Mouse (Mus musculus) stomach, postnatal 0 days (tissue): Measurements from ENCODE around the gene Dync1i2. TPM values are rescaled to one million over a fixed set of nuclear protein-coding genes. Genes with fewer than 3 reads are reported as not detected.

ENCODE experiments used
- ATAC-seq: fragments of 200-750 bp; cut with Nextera tagmentation; 2 replicates; pipeline ENCODE4 v1.8.0; 2017; ENCODE audit not compliant: low FRiP score, low TSS enrichment
- DNase-seq: peaks from one replicate; pipeline ENCODE4 v3.0.0-alpha.2; 2016; ENCODE audit warnings: low spot score
- H3K27ac ChIP-seq: fragments of 300-500 bp; sonication (generic); replicated peaks from 2 replicates; pipeline ENCODE4 v1.5.1; 2014; ENCODE audit warnings: mild to moderate bottlenecking, control low read depth
- H3K27me3 ChIP-seq: fragments of 300-500 bp; sonication (generic); 2 replicates; pipeline ENCODE4 v1.6.1; 2014; ENCODE audit warnings: low read length; ENCODE audit not compliant: control insufficient read depth, insufficient read depth
- H3K36me3 ChIP-seq: fragments of 300-500 bp; sonication (generic); 2 replicates; pipeline ENCODE4 v1.6.1; 2014; ENCODE audit warnings: low read length, mixed read lengths; ENCODE audit not compliant: control insufficient read depth, insufficient read depth
- H3K4me1 ChIP-seq: fragments of 300-500 bp; sonication (generic); replicated peaks from 2 replicates; pipeline ENCODE4 v1.6.1; 2014; ENCODE audit warnings: antibody characterized with exemption; ENCODE audit not compliant: control insufficient read depth, insufficient read depth
- H3K4me2 ChIP-seq: fragments of 300-500 bp; sonication (generic); replicated peaks from 2 replicates; pipeline ENCODE4 v1.6.1; 2014; ENCODE audit warnings: low read depth, mild to moderate bottlenecking, control low read depth, moderate library complexity
- H3K4me3 ChIP-seq: fragments of 300-500 bp; sonication (generic); 2 replicates; pipeline ENCODE4 v1.5.1; 2014; ENCODE audit warnings: low read depth, low read length, control low read depth
- H3K9ac ChIP-seq: fragments of 300-500 bp; sonication (generic); 2 replicates; pipeline ENCODE4 v1.6.1; 2014; ENCODE audit warnings: mild to moderate bottlenecking, low read length, control low read depth, mixed read lengths
- H3K9me3 ChIP-seq: fragments of 300-500 bp; sonication (generic); 2 replicates; pipeline ENCODE4 v1.6.1; 2016; ENCODE audit warnings: low read length; ENCODE audit not compliant: control insufficient read depth
- CTCF ChIP-seq: IDR thresholded peaks from 2 replicates; pipeline ENCODE4 v1.5.1; 2016; ENCODE audit warnings: antibody characterized with exemption, low read depth, mild to moderate bottlenecking, moderate library complexity
- EP300 ChIP-seq: optimal IDR thresholded peaks from 2 replicates; pipeline ENCODE3; 2016; ENCODE audit warnings: antibody characterized with exemption
- WGBS: fragments of 180-500 bp; shearing (Covaris S2); extraction: QIAGEN DNeasy Blood & Tissue Kit; methylation state at CpG from one replicate; pipeline ENCODE4 v1.1.7; 2014; 5-methylcytosine and 5-hydroxymethylcytosine counted together
- polyA plus RNA-seq: library from polyadenylated mRNA; unstranded; fragments of >200 nt; fragmentation: Nextera tagmentation; extraction: Ambion mirVana; gene quantifications from 2 replicates; pipeline ENCODE4 v1.2.1, GENCODE M21; 2015

The Dync1i2 gene
- polyA plus RNA-seq, 1 experiment from 2014 or later: 59.2 TPM

DNA sequence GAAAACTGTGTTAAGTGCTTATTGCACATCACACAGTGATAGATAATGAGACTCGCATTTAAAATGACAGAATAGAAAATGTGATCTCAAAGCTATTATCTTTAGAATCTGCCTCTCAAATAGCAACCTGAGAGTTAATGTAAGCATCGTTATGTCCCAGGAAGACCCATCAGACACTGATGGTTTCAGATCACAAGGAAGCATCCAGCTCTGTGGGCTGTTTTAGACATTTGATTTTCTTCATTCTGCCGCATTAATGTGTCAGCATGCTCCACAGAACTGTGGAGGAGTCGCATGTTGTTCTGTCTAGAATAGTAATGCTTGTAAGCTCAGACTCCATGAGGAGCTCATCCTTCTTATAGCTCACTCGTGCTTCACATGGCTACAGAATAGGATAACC, 34.6 kb downstream of the Dync1i2 start:
- TF ChIP-seq CTCF (no peak), EP300 (no peak)
- ATAC-seq (no peak), DNase-seq (no peak)
- H3K4me2 ChIP-seq: no peak overlapping the region
- no peak overlapping the region for H3K9ac ChIP-seq
- 85% methylated on average over 5 of the region's 5 CpGs for WGBS
- H3K4me3 ChIP-seq: no peak overlapping the region
- 0 out of 2 replicates have a peak, but pooled peaks cover 2% of the 10 kb centered on the region for H3K36me3 ChIP-seq
- H3K27me3 ChIP-seq: no peaks in the 10 kb centered on the region
- H3K4me1 ChIP-seq: no peaks in the 10 kb centered on the region
- no peak overlapping the region for H3K27ac ChIP-seq
- H3K9me3 ChIP-seq: no peaks in the 10 kb centered on the region

DNA sequence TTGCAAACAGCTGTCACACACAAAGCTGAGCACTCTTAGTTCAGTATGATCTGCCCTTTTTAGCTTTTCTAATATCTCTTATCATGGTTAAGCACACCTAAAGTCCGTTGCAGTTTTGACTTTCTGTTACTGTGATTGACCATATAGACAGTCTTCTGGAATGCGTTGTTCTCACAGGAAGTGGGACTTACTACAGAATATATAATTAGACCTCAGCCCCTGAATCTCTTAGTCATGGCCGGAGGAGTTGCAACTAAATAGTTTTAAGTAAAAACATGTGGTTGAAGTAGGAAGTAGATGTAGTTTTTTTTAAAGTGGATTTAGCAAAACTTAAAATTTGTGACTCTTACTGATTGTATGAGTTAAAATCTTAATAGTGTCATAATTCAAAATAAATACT, 36.6 kb downstream of the Dync1i2 start:
- H3K4me3 ChIP-seq: no peak overlapping the region
- H3K4me1 ChIP-seq: no peaks in the 10 kb centered on the region
- TF ChIP-seq CTCF (no peak), EP300 (no peak)
- ATAC-seq (no peak), DNase-seq (no peak)
- 73% methylated on average over 3 of the region's 3 CpGs for WGBS
- no peak overlapping the region for H3K27ac ChIP-seq
- no peaks in the 10 kb centered on the region for H3K9me3 ChIP-seq
- no peaks in the 10 kb centered on the region for H3K27me3 ChIP-seq
- no peak overlapping the region for H3K9ac ChIP-seq
- 0 out of 2 replicates have a peak, but pooled peaks cover 6% of the 10 kb centered on the region for H3K36me3 ChIP-seq
- H3K4me2 ChIP-seq: no peak overlapping the region

- 74% methylated on average over 5 of the region's 5 CpGs for WGBS
- 0 out of 2 replicates have a peak, but pooled peaks cover 6% of the 10 kb centered on the region for H3K36me3 ChIP-seq
- no peak for ATAC-seq
Observed at GRCm38 (mm10) chr2:71250841-71251240, 39.3 kb downstream of the Dync1i2 start.

DNA sequence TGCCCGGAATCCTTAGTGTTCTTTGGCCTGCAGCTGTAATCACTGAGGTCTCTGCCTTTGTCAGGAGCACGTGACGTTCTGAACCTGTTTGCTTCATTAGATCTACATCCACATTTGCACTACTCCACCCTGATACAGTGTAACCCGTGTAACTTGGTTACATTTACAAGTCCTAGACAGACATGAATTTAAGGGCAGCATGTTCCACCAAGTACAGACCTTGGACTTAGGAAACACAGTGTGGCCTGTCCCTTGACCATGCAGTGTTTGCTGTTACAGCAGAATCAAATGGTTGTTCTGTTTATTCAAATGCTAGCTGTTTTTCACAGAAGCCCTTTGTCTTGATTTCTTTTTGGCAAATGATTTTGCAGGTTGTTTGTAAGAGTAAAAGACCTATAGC, 43.3 kb downstream of the Dync1i2 start:
- Histone ChIP-seq H3K4me1 (no peaks in the 10 kb centered on the region), H3K9ac (no peak overlapping the region), H3K4me2 (no peak overlapping the region), H3K9me3 (no peaks in the 10 kb centered on the region), H3K36me3 (peaks cover 19% of the 10 kb centered on the region), H3K27me3 (no peaks in the 10 kb centered on the region), H3K4me3 (no peak overlapping the region), H3K27ac (no peak overlapping the region)
- 71% methylated on average over 4 of the region's 4 CpGs for WGBS
- ATAC-seq (no peak), DNase-seq (no peak)
- TF ChIP-seq EP300: no peak
- no peak for TF ChIP-seq CTCF

More at GRCm38 (mm10) chr2:71250841-71251240, 39.3 kb downstream of the Dync1i2 start:
- no peak overlapping the region for H3K27ac ChIP-seq
- no peak overlapping the region for H3K9ac ChIP-seq
- no peak overlapping the region for H3K4me3 ChIP-seq
- H3K4me2 ChIP-seq: no peak overlapping the region
- TF ChIP-seq CTCF: peak; percentile 71
- no peak for TF ChIP-seq EP300
- H3K9me3 ChIP-seq: no peaks in the 10 kb centered on the region
- no peaks in the 10 kb centered on the region for H3K4me1 ChIP-seq
- no peak for DNase-seq
- no peaks in the 10 kb centered on the region for H3K27me3 ChIP-seq

GRCm38 (mm10) chr2:71256581-71256980, 45.1 kb downstream of the Dync1i2 start:
- no peak overlapping the region for H3K4me3 ChIP-seq
- H3K9me3 ChIP-seq: no peaks in the 10 kb centered on the region
- ATAC-seq: no peak
- H3K4me1 ChIP-seq: no peaks in the 10 kb centered on the region
- peaks cover 26% of the 10 kb centered on the region for H3K36me3 ChIP-seq
- H3K27ac ChIP-seq: no peak overlapping the region
- 88% methylated on average over 7 of the region's 7 CpGs for WGBS
- no peak for TF ChIP-seq CTCF
- DNase-seq: no peak
- H3K9ac ChIP-seq: no peak overlapping the region
- H3K4me2 ChIP-seq: no peak overlapping the region
- no peaks in the 10 kb centered on the region for H3K27me3 ChIP-seq

DNA sequence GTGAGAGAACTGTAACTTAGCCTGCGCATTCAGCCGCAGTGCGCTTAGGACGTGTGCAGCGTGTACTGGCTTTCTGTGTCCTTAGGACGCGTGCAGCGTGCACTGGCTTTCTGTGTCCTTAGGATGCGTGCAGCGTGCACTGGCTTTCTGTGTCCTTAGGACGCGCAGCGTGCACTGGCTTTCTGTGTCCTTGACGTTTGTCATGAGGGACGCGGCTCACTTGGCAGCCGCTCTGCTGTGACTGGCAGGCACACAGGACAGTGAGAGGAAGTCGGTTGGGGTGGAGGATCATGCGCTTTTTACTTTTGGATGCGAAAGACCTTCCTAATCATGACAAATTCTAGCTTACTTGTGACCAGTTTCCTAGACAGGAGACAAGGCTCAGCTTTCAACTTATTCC, 53.1 kb downstream of the Dync1i2 start:
- no peak for DNase-seq
- no peaks in the 10 kb centered on the region for H3K9me3 ChIP-seq
- H3K36me3 ChIP-seq: peaks cover 20% of the 10 kb centered on the region
- H3K4me3 ChIP-seq: no peak overlapping the region
- no peak for TF ChIP-seq CTCF
- no peak for TF ChIP-seq EP300
- no peak for ATAC-seq
- no peaks in the 10 kb centered on the region for H3K4me1 ChIP-seq
- no peaks in the 10 kb centered on the region for H3K27me3 ChIP-seq
- H3K27ac ChIP-seq: no peak overlapping the region
- WGBS: 95% methylated on average over 20 of the region's 20 CpGs
- no peak overlapping the region for H3K9ac ChIP-seq
- H3K4me2 ChIP-seq: no peak overlapping the region
